Mouse (Mus musculus): ENCODE measurements around the gene 5330417C22Rik.
A peak's percentile ranks its signal among the peaks of the same experiment; 100 is the strongest.
"Not testable (repeated sequence)": the region's sequence is repeated elsewhere in the genome, so short reads cannot be mapped to it uniquely, and the experiment has no call there.

Gene 5330417C22Rik

GRCm38 (mm10) chr3:108536517-108537260 lies at the start of gene 5330417C22Rik:
Gene 5330417C22Rik, minus strand, starts transcription at chr3:108536536.
- no peak for DNase-seq (ENCODE audit: low read depth, low spot score)

DNA sequence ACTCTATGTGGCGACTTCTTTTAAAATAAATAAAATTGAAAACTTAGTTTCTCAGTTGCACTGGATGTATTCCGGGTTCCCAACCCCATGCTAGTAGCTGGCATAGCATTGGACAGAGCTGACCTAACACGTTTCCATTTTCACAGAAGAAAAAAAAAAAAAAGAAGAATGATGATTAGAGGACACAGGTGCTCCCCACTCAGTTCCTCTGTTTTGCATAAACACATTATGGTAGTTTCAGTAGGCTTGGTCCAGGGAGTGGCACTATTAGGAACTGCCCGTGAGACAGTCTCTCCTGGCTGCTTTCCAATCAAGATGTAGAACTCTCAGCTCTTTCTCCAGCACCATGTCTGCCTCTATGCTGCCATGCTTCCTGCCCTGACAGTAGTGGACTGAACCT lies 48.2 kb upstream of the 5330417C22Rik start:
- DNase-seq (ENCODE audit: low read depth, low spot score), result no peak

GRCm38 (mm10) chr3:108574018-108574417 lies 37.7 kb upstream of the 5330417C22Rik start:
- DNase-seq (ENCODE audit: low read depth, low spot score), result no peak

- DNase-seq (ENCODE audit: low read depth, low spot score), result no peak
Observed at GRCm38 (mm10) chr3:108572309-108573010, 36.1 kb upstream of the 5330417C22Rik start.

DNA sequence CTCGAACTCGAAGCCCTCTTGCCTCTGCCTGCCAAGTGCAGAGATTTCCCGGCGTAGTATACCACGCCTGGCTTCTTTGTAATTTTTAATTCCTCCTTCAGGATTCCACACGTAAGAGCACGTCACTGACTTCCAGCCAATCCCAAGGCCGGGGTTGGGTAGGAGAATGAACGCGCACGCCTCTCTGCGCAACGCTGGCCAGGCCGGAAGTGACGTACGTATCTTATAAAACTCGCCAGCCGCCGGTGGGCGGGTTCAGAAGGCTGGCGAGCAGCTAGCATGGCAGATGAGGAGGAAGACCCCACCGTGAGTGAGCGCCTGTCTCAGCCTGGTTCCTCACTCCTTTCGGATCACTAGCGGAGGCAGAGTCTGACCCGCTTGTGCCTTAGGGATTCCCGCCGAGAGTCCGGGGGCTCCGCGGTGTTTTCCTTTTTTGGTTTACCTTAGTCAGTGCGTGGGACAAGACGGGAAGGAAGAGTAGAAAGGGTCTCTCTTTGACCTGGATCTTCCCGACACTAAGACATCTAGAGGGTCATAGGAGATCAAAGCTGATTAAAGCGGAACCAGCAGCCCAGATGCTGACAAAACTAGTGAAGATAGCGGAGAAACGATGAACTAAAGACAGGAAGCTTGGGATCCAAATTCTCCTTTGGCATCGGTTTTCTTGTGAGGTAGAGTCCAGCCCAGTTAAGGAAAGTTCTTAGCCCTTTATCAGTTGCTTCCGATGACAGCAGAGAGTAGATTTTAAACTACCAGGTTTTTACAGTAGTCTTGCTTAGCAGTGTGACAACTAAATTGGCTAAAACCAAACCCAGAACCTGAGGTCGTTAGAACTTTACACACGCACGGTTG lies 35.3 kb upstream of the 5330417C22Rik start, which contains the start of gene Taf13:
Taf13 (plus strand) TSS at position 256 of the 852 bp plus-strand sequence.
- DNase-seq (ENCODE audit: low read depth, low spot score), result peak; percentile 89

- no peak for DNase-seq (ENCODE audit: low read depth, low spot score)
Observed at GRCm38 (mm10) chr3:108570813-108571212, 34.5 kb upstream of the 5330417C22Rik start.

- DNase-seq (ENCODE audit: low read depth, low spot score), result not testable (repeated sequence)
Observed at GRCm38 (mm10) chr3:108569636-108570035, 33.3 kb upstream of the 5330417C22Rik start.

DNA sequence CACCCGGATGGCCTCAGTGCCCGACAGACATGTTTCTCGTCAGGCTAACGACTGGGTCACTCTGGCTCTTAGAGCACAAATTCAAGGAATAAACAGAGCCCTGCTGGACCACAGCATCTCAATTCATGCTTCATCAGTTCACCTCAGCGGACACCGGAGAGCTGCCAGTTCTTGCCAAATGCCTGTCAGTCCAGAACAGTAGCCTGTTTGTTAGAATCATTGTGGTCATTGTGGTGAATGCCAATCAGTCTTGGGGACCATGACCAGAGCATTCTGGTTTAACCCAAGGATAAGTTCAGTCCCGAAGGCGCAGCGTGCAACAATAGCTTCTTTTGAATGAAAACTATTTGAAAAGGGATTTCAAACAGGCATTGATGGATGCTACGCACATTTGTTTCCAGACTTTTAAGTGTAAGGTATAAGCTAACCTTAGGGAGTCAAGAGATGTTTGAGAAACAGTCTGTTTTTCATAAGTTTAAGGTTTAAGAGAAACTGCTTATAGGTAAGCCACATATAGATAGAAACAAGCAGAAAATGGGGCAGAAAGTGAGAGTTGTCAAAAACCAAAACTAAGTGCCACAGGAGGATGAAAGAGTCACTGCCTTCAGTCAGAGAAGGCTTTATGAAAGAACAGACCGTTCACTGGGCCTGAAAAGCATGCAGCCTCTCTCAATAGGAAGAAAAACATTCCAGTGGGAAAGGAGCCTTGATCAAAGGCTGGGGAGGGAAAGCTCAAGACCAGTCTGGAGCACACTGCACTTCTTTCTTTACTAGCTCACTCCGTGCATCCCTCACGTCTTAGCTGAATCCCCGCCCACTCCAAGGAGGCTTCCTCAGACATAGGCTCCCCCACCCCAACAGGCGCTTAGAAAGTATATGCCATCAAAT lies 31.9 kb upstream of the 5330417C22Rik start:
- DNase-seq (ENCODE audit: low read depth, low spot score), result no peak

GRCm38 (mm10) chr3:108563309-108563708 lies 27.0 kb upstream of the 5330417C22Rik start:
- peak; percentile 42 for DNase-seq (ENCODE audit: low read depth, low spot score)

- no peak for DNase-seq (ENCODE audit: low read depth, low spot score)
Observed at GRCm38 (mm10) chr3:108562777-108563271, 26.5 kb upstream of the 5330417C22Rik start.

- peak; percentile 92 for DNase-seq (ENCODE audit: low read depth, low spot score)
Observed at GRCm38 (mm10) chr3:108562133-108562730, 25.9 kb upstream of the 5330417C22Rik start, which contains the start of gene Tmem167b. Gene Tmem167b, minus strand, starts transcription at chr3:108562466.

GRCm38 (mm10) chr3:108557888-108558287 lies 21.6 kb upstream of the 5330417C22Rik start:
- no peak for DNase-seq (ENCODE audit: low read depth, low spot score)

DNA sequence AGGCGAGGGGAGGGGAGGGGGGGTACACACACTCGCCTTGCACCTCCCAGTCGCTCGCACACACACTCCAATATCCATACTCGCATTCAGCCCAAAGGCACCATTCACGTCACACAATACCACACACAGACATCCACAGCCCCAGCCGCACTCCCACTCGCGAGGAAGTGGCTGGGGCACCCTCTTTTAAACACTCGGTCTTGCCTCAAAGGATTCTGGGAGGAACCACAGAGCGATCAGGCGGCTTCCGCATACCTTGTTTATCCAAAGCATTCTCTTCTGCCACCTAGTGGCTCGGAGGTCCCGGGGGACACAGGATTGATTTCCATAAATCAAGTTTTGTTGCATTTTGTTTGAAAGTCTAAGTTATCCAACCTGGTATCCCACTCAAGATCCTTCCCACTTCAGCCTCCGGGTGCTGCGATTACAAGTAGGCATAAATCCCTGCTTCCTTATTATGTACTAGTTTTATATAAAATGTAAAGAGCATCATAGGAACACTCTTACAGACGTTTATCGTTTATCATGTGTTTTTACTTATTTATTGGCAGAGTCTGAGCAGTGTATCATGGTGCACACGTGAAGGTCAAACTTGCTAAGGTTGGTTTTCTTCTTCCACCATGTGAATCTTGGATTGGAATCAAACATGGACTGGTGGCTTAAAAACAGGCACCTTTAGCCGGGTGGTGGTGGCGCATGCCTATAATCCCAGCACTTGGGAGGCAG lies 18.4 kb upstream of the 5330417C22Rik start:
- peak; percentile 81 for DNase-seq (ENCODE audit: low read depth, low spot score)

DNA sequence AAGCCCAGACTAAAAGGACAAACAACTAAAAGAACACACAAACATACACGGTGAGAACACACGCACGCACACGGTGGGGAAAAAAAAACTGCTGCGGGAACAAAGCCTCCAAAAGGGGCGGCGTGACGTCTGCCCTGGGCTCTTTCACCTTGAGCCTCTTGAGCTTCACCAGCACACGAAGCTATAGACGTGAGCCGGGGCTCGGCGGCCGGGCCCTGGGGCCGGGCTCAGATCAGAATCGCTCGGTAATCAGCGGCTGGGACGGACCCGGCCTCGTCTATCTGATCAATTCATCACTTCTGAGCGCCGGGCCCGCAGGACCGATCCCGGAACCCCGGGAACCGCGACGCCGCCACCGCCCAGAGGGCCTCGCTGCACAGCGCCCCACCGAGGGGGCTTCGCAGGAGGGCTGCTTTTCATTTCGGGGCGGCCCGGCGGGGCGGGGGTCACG lies 17.8 kb upstream of the 5330417C22Rik start:
- no peak for DNase-seq (ENCODE audit: low read depth, low spot score)

DNA sequence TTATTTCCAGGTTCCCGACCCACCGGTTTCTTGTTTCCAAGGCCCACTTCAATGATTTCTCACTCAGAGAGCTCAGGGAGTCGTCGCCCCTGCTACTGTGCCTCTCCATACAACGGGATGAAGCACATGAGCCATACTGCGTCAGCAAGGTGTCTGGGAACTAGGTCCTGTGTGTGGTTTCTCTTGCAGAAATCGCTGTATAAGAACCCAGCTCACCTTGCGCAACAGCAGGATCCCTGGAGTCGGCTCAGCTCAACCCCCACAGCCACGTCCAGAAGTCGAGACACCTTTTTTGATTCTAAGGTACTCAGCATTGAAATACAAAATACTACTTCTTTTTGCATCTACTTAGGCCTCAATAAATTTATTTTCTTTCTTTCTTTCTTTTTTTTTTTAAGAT lies 6.0 kb upstream of the 5330417C22Rik start:
- no peak for DNase-seq (ENCODE audit: low read depth, low spot score)

DNA sequence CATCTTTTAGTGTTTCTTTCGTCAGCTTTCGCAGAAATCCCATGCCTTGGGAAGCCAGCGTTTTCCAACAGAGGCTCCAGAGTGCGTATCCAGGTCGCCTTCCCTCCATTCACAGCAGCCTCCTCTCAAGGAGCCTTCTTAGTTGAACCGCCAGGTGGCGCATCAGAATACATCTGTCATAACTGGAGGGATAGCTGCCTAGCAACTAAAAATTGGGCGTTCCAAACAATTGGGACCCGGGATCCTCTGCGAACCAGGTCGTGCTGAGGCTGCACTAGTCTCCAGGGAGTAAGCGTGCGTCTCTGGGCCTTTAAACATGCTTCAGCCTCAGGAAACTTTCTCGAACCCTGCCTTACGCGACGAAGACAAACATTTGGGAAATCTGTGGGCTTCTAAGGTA lies 967 bp upstream of the 5330417C22Rik start:
- DNase-seq (ENCODE audit: low read depth, low spot score), result no peak

GRCm38 (mm10) chr3:108535896-108536516 lies 330 bp downstream of the 5330417C22Rik start:
- DNase-seq (ENCODE audit: low read depth, low spot score), result no peak

GRCm38 (mm10) chr3:108533951-108534350 lies 2.4 kb downstream of the 5330417C22Rik start, which contains the start of gene 1700013F07Rik:
Gene 1700013F07Rik, plus strand, starts transcription at chr3:108534150.
- DNase-seq (ENCODE audit: low read depth, low spot score), result no peak

Data from WW6 (cell line).